Mouse (Mus musculus): Measurements from ENCODE around the gene Gcm1. TPM values are rescaled to one million over a fixed set of nuclear protein-coding genes. Genes with fewer than 3 reads are reported as not detected.
A peak's percentile ranks its signal among the peaks of the same experiment; 100 is the strongest.

Gcm1 gene
- total RNA-seq (2014; rRNA removed) (0.10 TPM in 1 of 2 replicates, not detected in the other), polyA plus RNA-seq (2015; fragmentation: Nextera tagmentation; extraction: Ambion mirVana) (0.09 and 0.11 TPM in 2 replicates)

DNA sequence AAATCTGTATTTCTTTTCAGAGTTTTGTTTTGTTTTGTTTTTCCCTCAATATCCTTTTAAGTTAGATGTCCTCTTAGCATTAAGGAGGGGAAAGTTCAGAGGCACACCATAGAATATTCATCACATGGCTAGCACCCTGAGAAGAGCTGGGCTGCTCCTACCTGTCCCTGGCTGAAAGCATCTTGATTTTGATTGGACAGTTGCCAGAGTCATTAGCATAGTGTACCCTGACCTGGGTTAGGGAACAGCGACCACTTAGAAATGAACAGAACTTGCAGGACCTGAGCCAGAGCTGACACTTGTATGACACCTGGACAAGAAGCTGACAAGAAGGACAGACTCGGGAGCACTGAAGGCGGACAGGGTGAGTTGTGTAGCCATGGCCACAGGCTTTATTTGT is at the start of gene Gcm1:
Gene Gcm1 (plus strand): TSS at position 248 of the 400 bp plus-strand sequence.
- Histone ChIP-seq H3K27me3 (ENCODE audit: insufficient read depth, low read length) (no peaks in the 10 kb centered on the region), H3K9ac (replicated peaks; ENCODE audit: low read length) (no peak within 1 kb of the TSS), H3K4me2 (ENCODE audit: low read depth, low read length) (no peak within 1 kb of the TSS), H3K27ac (no peak within 1 kb of the TSS), H3K4me1 (ENCODE audit: insufficient read depth, low read length) (no peaks in the 10 kb centered on the region), H3K9me3 (ENCODE audit: low read length) (no peaks in the 10 kb centered on the region), H3K36me3 (ENCODE audit: insufficient read depth, low read length) (no peaks in the 10 kb centered on the region), H3K4me3 (ENCODE audit: low read length) (no peak within 1 kb of the TSS)
- ATAC-seq (no peak), DNase-seq (ENCODE audit: low spot score) (no peak)
- WGBS: 53% methylated on average over 3 of the region's 3 CpGs
- TF ChIP-seq CTCF (IDR thresholded peaks at IDR 0.05; ENCODE audit: low read depth): no peak

DNA sequence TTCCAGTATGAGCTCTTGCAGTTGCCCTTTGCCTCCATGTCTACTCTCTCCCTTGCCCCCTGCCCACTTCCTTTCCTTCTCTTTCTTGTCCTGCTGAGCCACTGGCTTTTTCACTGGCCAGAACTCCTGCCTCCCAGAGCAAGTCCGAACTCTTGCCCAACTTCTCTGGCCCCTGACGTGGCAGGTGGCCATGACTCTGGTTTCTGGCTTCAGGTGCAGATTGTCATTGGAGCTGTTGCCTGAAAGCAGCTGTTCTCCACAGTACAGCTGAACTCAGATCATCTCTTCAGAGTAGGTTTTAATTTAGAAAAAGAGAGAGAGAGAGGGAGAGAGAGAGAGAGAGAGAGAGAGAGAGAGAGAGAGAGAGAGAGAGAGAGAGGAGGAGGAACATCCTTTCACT is 48.4 kb upstream of the Gcm1 start:
- Histone ChIP-seq H3K9me3 (ENCODE audit: low read length) (no peaks in the 10 kb centered on the region), H3K9ac (replicated peaks; ENCODE audit: low read length) (no peak overlapping the region), H3K4me3 (ENCODE audit: low read length) (no peak overlapping the region), H3K27me3 (ENCODE audit: insufficient read depth, low read length) (no peaks in the 10 kb centered on the region), H3K4me2 (ENCODE audit: low read depth, low read length) (no peak overlapping the region), H3K27ac (no peak overlapping the region), H3K4me1 (ENCODE audit: insufficient read depth, low read length) (no peaks in the 10 kb centered on the region), H3K36me3 (ENCODE audit: insufficient read depth, low read length) (no peaks in the 10 kb centered on the region)
- no peak for DNase-seq (ENCODE audit: low spot score)
- no peak for TF ChIP-seq CTCF (IDR thresholded peaks at IDR 0.05; ENCODE audit: low read depth)
- no peak for ATAC-seq
- WGBS: 77% methylated on average over 2 of the region's 2 CpGs

DNA sequence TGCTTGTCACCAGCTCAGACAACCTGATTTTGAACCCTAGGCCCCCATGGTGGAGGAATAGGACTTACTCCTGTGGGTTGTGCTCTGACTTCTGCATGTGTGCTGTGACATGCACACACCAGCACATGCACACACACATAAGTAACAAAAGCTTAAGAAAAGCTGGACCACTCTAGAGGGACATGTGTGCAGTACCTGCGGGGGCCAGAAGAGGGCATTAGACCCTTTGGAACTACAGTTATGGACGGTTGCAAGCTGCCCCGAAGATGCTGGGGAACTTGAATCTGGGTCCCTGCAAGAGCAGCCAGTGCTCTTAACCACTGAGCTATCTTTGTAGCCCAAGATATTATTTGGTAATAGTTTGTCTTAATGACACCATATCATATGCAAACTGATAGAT is 46.2 kb upstream of the Gcm1 start:
- Histone ChIP-seq H3K9ac (replicated peaks; ENCODE audit: low read length) (no peak overlapping the region), H3K27ac (no peak overlapping the region), H3K4me2 (ENCODE audit: low read depth, low read length) (no peak overlapping the region), H3K9me3 (ENCODE audit: low read length) (no peaks in the 10 kb centered on the region), H3K4me1 (ENCODE audit: insufficient read depth, low read length) (no peaks in the 10 kb centered on the region), H3K4me3 (ENCODE audit: low read length) (no peak overlapping the region), H3K36me3 (ENCODE audit: insufficient read depth, low read length) (no peaks in the 10 kb centered on the region), H3K27me3 (ENCODE audit: insufficient read depth, low read length) (no peaks in the 10 kb centered on the region)
- TF ChIP-seq CTCF (IDR thresholded peaks at IDR 0.05; ENCODE audit: low read depth): peak; percentile 56
- DNase-seq (ENCODE audit: low spot score) (no peak), ATAC-seq (no peak)
- 56% methylated on average over 3 of the region's 3 CpGs for WGBS

GRCm38 (mm10) chr9:78006209-78007001 is 45.3 kb upstream of the Gcm1 start:
- TF ChIP-seq CTCF (IDR thresholded peaks at IDR 0.05; ENCODE audit: low read depth): peak; percentile 92
- no peak overlapping the region for H3K4me2 ChIP-seq (ENCODE audit: low read depth, low read length)
- no peaks in the 10 kb centered on the region for H3K36me3 ChIP-seq (ENCODE audit: insufficient read depth, low read length)
- H3K27ac ChIP-seq: no peak overlapping the region
- no peaks in the 10 kb centered on the region for H3K9me3 ChIP-seq (ENCODE audit: low read length)
- peak; percentile 75 for ATAC-seq
- H3K9ac ChIP-seq (replicated peaks; ENCODE audit: low read length): no peak overlapping the region
- no peak overlapping the region for H3K4me3 ChIP-seq (ENCODE audit: low read length)
- no peaks in the 10 kb centered on the region for H3K4me1 ChIP-seq (ENCODE audit: insufficient read depth, low read length)
- no peaks in the 10 kb centered on the region for H3K27me3 ChIP-seq (ENCODE audit: insufficient read depth, low read length)
- 57% methylated on average over 19 of the region's 19 CpGs for WGBS
- DNase-seq (ENCODE audit: low spot score): peak; percentile 87

GRCm38 (mm10) chr9:78009382-78009781 is 42.3 kb upstream of the Gcm1 start:
- Histone ChIP-seq H3K36me3 (ENCODE audit: insufficient read depth, low read length) (no peaks in the 10 kb centered on the region), H3K4me3 (ENCODE audit: low read length) (no peak overlapping the region), H3K4me2 (ENCODE audit: low read depth, low read length) (no peak overlapping the region), H3K27me3 (ENCODE audit: insufficient read depth, low read length) (no peaks in the 10 kb centered on the region), H3K9me3 (ENCODE audit: low read length) (no peaks in the 10 kb centered on the region), H3K9ac (replicated peaks; ENCODE audit: low read length) (no peak overlapping the region), H3K4me1 (ENCODE audit: insufficient read depth, low read length) (no peaks in the 10 kb centered on the region), H3K27ac (no peak overlapping the region)
- ATAC-seq: no peak
- no peak for TF ChIP-seq CTCF (IDR thresholded peaks at IDR 0.05; ENCODE audit: low read depth)
- no peak for DNase-seq (ENCODE audit: low spot score)
- 96% methylated on average over 7 of the region's 7 CpGs for WGBS

DNA sequence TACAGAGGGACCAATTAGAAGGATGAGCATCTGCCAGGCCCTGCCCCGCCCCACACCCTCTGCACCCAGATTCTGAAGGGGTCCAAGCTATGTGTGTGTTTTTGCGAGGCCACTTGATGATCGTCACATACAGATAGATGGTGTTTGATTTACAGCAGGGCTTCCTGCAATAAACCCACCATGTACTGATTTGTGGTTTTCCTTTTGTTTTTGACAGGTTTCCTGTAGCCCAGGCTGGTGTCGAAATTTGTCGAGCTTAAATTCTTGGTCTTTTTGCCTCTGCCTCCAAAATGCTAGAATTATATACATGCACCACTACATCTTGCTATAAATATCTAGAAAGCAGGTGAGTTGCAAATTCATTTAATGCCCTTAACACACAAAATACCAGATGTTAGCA is 41.5 kb upstream of the Gcm1 start:
- no peak overlapping the region for H3K27ac ChIP-seq
- 89% methylated on average over 5 of the region's 5 CpGs for WGBS
- H3K4me2 ChIP-seq (ENCODE audit: low read depth, low read length): no peak overlapping the region
- H3K4me1 ChIP-seq (ENCODE audit: insufficient read depth, low read length): no peaks in the 10 kb centered on the region
- no peaks in the 10 kb centered on the region for H3K9me3 ChIP-seq (ENCODE audit: low read length)
- ATAC-seq (no peak), DNase-seq (ENCODE audit: low spot score) (no peak)
- no peak for TF ChIP-seq CTCF (IDR thresholded peaks at IDR 0.05; ENCODE audit: low read depth)
- no peak overlapping the region for H3K9ac ChIP-seq (replicated peaks; ENCODE audit: low read length)
- no peaks in the 10 kb centered on the region for H3K27me3 ChIP-seq (ENCODE audit: insufficient read depth, low read length)
- no peaks in the 10 kb centered on the region for H3K36me3 ChIP-seq (ENCODE audit: insufficient read depth, low read length)
- no peak overlapping the region for H3K4me3 ChIP-seq (ENCODE audit: low read length)

DNA sequence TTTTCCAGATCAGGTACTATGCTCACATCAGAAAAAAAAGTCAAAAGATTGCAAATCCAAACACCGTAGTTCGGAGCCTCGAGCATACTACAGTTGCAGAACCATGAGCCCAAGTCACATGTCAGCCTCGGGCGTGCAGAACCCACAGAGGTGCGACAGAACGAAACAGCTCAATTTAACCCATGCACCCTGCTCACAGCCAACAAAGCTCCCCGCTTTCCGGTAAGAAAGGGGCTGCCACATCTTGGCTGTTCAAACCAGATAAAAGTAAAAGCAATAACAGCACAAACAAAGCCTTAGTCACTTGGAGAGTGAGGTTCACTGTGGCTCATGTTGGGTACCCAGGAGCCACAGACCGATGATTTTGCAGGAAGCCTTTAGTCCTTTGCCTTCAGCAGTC is 41.0 kb upstream of the Gcm1 start:
- Histone ChIP-seq H3K4me2 (ENCODE audit: low read depth, low read length) (no peak overlapping the region), H3K9ac (replicated peaks; ENCODE audit: low read length) (no peak overlapping the region), H3K36me3 (ENCODE audit: insufficient read depth, low read length) (no peaks in the 10 kb centered on the region), H3K27ac (no peak overlapping the region), H3K27me3 (ENCODE audit: insufficient read depth, low read length) (no peaks in the 10 kb centered on the region), H3K4me3 (ENCODE audit: low read length) (no peak overlapping the region), H3K4me1 (ENCODE audit: insufficient read depth, low read length) (no peaks in the 10 kb centered on the region), H3K9me3 (ENCODE audit: low read length) (no peaks in the 10 kb centered on the region)
- ATAC-seq (no peak), DNase-seq (ENCODE audit: low spot score) (no peak)
- 75% methylated on average over 10 of the region's 10 CpGs for WGBS
- no peak for TF ChIP-seq CTCF (IDR thresholded peaks at IDR 0.05; ENCODE audit: low read depth)
